Mouse (Mus musculus) neural tube, embryonic 12.5 days (tissue): ENCODE measurements around the gene Syn3. TPM values are rescaled to one million over a fixed set of nuclear protein-coding genes. Genes with fewer than 3 reads are reported as not detected.

Source experiments
- ATAC-seq: fragments of 200-750 bp; cut with Nextera tagmentation; 2 replicates; pipeline ENCODE4 v1.8.0; 2017; ENCODE audit warnings: low read depth, mild to moderate bottlenecking, moderate TSS enrichment, moderate library complexity; ENCODE audit not compliant: low FRiP score
- H3K27ac ChIP-seq: fragments of 300-500 bp; sonication (generic); 2 replicates; pipeline ENCODE4 v1.5.1; 2016
- H3K27me3 ChIP-seq: fragments of 300-500 bp; sonication (generic); replicated peaks from 2 replicates; pipeline ENCODE4 v1.6.1; 2016; ENCODE audit warnings: mild to moderate bottlenecking
- H3K36me3 ChIP-seq: fragments of 300-500 bp; sonication (generic); 2 replicates; pipeline ENCODE4 v1.6.1; 2016; ENCODE audit warnings: mild to moderate bottlenecking
- H3K4me1 ChIP-seq: fragments of 300-500 bp; sonication (generic); 2 replicates; pipeline ENCODE4 v1.6.1; 2016
- H3K4me2 ChIP-seq: fragments of 300-500 bp; sonication (generic); replicated peaks from 2 replicates; pipeline ENCODE4 v1.6.1; 2016; ENCODE audit warnings: mild to moderate bottlenecking
- H3K4me3 ChIP-seq: fragments of 300-500 bp; sonication (generic); 2 replicates; pipeline ENCODE4 v1.5.1; 2016
- H3K9ac ChIP-seq: fragments of 300-500 bp; sonication (generic); 2 replicates; pipeline ENCODE4 v1.6.1; 2016; ENCODE audit warnings: mild to moderate bottlenecking
- H3K9me3 ChIP-seq: fragments of 300-500 bp; sonication (generic); 2 replicates; pipeline ENCODE4 v1.6.1; 2016; ENCODE audit warnings: mild to moderate bottlenecking
- WGBS: fragments of 180-500 bp; shearing (Covaris S2); methylation state at CpG from one replicate; pipeline ENCODE4 v1.1.7; 2016; 5-methylcytosine and 5-hydroxymethylcytosine counted together
- polyA plus RNA-seq: library from polyadenylated mRNA; unstranded; fragments of >200 nt; fragmentation: Nextera tagmentation; extraction: Ambion mirVana; gene quantifications from 2 replicates; pipeline ENCODE4 v1.2.1, GENCODE M21; 2016

Gene Syn3
- polyA plus RNA-seq, 1 experiment from 2014 or later = 7.9 TPM

DNA sequence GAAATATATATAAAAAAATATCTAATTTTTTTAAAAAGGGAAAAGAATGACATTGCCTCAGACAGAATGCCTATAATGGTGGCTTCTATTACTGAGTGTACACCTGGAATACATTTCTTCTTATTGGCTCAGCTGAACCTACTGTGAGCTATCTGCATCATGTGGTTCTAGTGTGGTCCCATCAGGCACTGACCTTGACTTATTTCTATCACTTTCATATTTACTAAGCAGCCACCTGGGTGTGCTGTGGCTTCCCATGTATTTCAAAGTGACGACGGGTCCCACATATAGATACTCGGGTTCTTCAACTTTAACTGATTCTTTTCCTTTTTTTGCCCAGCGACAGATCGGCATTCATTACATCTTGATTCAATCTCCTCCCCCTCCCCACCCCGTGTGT, 255.2 kb downstream of the Syn3 start:
- H3K4me1 ChIP-seq = no peaks in the 10 kb centered on the region
- H3K9me3 ChIP-seq = no peaks in the 10 kb centered on the region
- H3K4me3 ChIP-seq = no peak overlapping the region
- no peaks in the 10 kb centered on the region for H3K27me3 ChIP-seq
- H3K27ac ChIP-seq = no peak overlapping the region
- ATAC-seq = no peak
- H3K4me2 ChIP-seq = no peak overlapping the region
- H3K9ac ChIP-seq = no peak overlapping the region
- no peaks in the 10 kb centered on the region for H3K36me3 ChIP-seq
- 82% methylated on average over 6 of the region's 6 CpGs for WGBS

DNA sequence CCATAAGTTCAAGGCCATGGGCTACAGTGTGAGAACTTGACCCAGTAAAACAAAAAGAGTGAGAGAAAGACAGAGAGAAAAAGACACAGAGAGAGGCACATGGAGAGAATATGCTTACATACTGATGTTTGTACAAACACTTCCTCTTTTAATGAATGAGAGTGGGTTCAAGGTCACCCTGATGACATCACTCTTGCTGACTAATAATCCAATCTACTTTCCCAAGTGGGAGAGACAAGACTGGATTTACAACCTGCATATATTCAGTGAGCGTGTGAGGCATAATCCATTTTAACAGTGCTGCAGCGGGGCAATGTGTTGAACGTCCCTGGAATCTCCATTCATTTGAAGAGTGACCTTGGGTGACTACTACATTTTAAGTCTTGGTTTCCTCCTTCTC, 256.0 kb downstream of the Syn3 start:
- Histone ChIP-seq H3K4me2 (no peak overlapping the region), H3K9ac (no peak overlapping the region), H3K27ac (no peak overlapping the region), H3K4me3 (no peak overlapping the region), H3K27me3 (no peaks in the 10 kb centered on the region), H3K9me3 (no peaks in the 10 kb centered on the region), H3K4me1 (no peaks in the 10 kb centered on the region), H3K36me3 (no peaks in the 10 kb centered on the region)
- 88% methylated on average over 3 of the region's 3 CpGs for WGBS
- ATAC-seq = no peak

DNA sequence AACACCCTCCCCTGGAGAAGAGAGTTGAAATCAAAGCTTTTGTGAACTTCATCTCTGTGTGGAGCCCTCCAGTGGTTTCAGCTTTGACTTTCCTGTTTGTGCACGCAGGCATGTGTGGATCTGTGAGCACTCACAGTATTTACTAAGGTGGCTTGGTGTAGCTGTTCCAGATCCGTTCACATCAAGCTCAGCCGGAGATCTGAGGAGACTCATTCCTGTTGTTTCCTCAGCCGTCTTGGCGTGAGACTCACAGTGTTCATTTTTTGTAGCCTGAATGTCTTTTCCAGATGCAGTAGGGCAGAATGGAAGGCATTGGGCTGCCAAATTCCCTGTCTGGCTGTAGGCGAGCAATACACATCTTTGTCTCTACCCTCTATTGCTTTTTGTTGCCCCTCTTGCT, 268.7 kb downstream of the Syn3 start:
- H3K4me3 ChIP-seq = no peak overlapping the region
- H3K4me1 ChIP-seq = no peaks in the 10 kb centered on the region
- no peaks in the 10 kb centered on the region for H3K9me3 ChIP-seq
- 80% methylated on average over 6 of the region's 6 CpGs for WGBS
- no peak for ATAC-seq
- H3K9ac ChIP-seq = no peak overlapping the region
- no peaks in the 10 kb centered on the region for H3K36me3 ChIP-seq
- no peak overlapping the region for H3K27ac ChIP-seq
- no peak overlapping the region for H3K4me2 ChIP-seq
- H3K27me3 ChIP-seq = no peaks in the 10 kb centered on the region

DNA sequence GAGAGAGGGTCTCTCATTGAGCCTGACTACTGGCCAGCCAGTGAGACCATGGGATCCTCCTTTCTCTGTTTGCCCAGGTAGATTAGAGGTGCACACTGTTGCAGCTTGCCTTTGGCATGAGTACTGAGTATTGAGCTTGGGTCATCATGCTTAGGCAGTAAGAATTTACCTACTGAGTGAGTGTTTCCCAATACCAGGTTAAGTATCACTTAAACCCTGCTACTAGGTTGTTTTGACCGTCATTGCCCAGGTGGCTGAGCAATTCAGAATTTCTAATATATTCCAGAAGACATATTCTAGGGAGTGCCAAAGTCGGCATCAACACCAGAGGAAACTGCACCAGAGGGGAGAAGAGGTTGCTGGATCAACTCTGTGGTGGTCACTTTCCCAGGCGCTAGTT, 273.2 kb downstream of the Syn3 start:
- no peak for ATAC-seq
- H3K27ac ChIP-seq = no peak overlapping the region
- H3K27me3 ChIP-seq = no peaks in the 10 kb centered on the region
- no peak overlapping the region for H3K9ac ChIP-seq
- no peaks in the 10 kb centered on the region for H3K9me3 ChIP-seq
- 93% methylated on average over 3 of the region's 3 CpGs for WGBS
- no peak overlapping the region for H3K4me2 ChIP-seq
- no peak overlapping the region for H3K4me3 ChIP-seq
- no peaks in the 10 kb centered on the region for H3K4me1 ChIP-seq
- H3K36me3 ChIP-seq = no peaks in the 10 kb centered on the region

DNA sequence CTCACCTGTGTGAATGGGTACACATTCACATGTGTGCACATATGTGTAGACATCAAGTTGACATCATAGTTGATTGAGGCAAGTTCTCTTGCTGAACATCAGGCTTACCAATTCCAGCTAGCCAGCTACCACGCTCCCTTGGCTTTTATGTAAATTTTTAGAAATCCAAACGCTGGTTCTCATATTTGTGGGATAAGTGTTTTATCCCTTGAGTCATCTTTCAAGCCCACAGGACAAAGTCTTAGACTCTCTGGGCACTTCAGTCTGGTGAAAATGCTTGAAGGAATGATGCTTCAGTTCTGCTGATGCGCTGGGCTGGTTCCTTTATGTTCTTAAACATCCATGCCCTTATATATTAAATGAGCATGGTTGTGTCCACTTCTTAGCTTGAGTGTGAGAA, 279.7 kb downstream of the Syn3 start:
- Histone ChIP-seq H3K9me3 (no peaks in the 10 kb centered on the region), H3K4me2 (no peak overlapping the region), H3K36me3 (no peaks in the 10 kb centered on the region), H3K4me1 (no peaks in the 10 kb centered on the region), H3K27me3 (no peaks in the 10 kb centered on the region), H3K9ac (no peak overlapping the region), H3K27ac (no peak overlapping the region), H3K4me3 (no peak overlapping the region)
- ATAC-seq = no peak
- 91% methylated on average over 3 of the region's 3 CpGs for WGBS

DNA sequence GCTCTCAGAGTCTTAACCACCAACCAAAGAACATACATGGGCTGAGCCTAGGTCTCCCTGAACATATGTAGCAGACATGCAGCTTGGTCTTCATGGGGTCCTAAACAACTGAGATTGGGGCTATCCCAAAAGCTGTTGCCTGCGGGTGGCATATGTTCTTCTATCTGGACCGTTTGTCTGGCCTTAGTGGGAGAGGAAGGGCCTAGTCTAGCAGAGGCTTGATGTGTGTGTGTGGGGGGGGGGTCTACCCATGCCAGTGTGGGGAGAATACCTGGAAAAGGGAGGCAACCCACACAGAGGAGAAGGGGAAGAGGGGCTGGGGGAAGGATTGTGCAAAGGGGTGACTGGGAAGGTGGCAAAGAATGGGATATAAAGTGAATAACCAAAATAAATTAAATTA, 281.9 kb downstream of the Syn3 start:
- no peaks in the 10 kb centered on the region for H3K9me3 ChIP-seq
- H3K4me2 ChIP-seq = no peak overlapping the region
- no peak overlapping the region for H3K27ac ChIP-seq
- no peak overlapping the region for H3K4me3 ChIP-seq
- no peaks in the 10 kb centered on the region for H3K36me3 ChIP-seq
- no peak for ATAC-seq
- no peaks in the 10 kb centered on the region for H3K27me3 ChIP-seq
- 92% methylated on average over 2 of the region's 2 CpGs for WGBS
- H3K4me1 ChIP-seq = no peaks in the 10 kb centered on the region
- no peak overlapping the region for H3K9ac ChIP-seq

DNA sequence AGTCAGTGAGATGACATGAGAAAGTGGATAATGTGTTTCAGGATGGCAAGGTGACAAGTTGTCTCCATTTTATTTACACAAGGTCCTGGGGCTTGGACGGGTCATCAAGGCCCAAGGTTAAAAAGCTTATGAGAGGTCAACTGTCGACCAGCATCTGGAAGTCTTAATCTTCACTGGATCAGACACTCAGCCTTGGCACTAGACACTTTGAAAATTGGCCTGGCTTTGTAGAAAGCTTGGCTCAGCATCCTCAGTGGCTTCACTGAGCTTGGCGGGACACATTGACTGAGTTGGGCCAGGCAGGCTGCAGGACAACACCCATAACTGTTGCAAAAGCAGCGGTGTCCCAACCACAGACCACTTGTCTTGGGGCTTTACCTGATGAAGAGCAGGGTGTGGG, 286.6 kb downstream of the Syn3 start:
- Histone ChIP-seq H3K4me2 (no peak overlapping the region), H3K36me3 (no peaks in the 10 kb centered on the region), H3K27ac (no peak overlapping the region), H3K9me3 (no peaks in the 10 kb centered on the region), H3K27me3 (no peaks in the 10 kb centered on the region), H3K9ac (no peak overlapping the region), H3K4me3 (no peak overlapping the region), H3K4me1 (no peaks in the 10 kb centered on the region)
- no peak for ATAC-seq
- WGBS = 86% methylated on average over 4 of the region's 4 CpGs

DNA sequence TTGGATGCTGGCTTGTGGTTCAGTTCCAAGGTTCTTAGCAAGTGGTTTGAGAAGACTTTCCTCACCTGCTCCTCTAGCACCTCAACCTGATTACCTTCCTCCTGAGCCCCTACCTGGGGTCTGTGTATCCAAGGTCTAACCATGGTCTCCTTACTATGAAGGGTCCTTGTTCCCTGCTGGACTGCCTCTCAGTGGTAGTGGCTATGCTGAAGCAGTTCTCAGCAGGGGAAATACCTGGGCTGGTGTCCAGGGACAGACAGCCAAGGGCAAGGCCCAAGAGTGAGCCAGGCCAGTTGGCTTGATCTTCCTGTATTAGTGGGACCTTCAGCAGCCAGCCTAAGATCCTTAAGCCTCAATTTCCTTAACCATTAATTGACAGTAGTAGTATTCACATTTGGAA, 294.8 kb downstream of the Syn3 start:
- H3K27me3 ChIP-seq = no peaks in the 10 kb centered on the region
- H3K4me3 ChIP-seq = no peak overlapping the region
- H3K9ac ChIP-seq = no peak overlapping the region
- no peaks in the 10 kb centered on the region for H3K4me1 ChIP-seq
- H3K27ac ChIP-seq = no peak overlapping the region
- H3K9me3 ChIP-seq = no peaks in the 10 kb centered on the region
- ATAC-seq = no peak
- no peaks in the 10 kb centered on the region for H3K36me3 ChIP-seq
- H3K4me2 ChIP-seq = no peak overlapping the region

DNA sequence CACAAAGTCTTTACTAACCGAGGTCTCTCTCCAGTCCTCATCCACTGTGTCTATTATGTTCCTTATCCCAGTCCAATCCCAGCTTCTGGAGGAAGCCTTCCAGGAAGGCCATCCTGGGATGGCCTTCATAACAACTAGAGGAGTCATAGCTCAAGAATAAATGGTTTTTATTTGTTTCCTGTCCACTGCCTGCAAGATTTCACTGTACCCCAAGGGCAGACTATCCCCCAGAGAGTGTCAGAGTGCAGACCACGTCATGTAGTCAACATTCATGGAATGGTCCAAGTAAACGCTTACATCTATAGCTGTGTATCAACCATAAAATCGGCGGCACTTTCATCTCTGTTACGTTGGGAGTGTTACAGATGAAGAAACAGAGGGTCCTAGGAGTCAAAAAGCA, 295.5 kb downstream of the Syn3 start:
- Histone ChIP-seq H3K9ac (no peak overlapping the region), H3K4me3 (no peak overlapping the region), H3K9me3 (no peaks in the 10 kb centered on the region), H3K27me3 (no peaks in the 10 kb centered on the region), H3K4me1 (no peaks in the 10 kb centered on the region), H3K36me3 (no peaks in the 10 kb centered on the region), H3K27ac (no peak overlapping the region), H3K4me2 (no peak overlapping the region)
- ATAC-seq = no peak
- WGBS = 88% methylated on average over 6 of the region's 6 CpGs

DNA sequence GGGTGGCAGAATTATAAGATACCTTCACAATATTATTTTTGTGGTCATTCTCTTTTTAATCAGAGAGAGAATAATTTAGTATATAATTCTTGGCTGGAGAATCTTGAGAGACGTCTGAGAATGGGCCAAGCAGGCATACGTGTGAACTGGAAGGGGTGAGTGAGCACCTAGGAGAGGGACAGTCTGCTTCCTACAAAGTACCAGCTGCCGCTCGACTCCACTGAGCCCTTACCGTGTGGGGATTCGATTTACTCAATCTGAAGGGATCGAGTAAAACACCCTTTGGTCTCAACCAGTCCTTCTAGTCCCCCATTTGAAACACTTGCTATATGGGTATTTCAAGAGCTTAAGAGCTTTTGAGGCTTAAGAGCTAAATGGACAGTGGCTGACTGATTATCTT, 296.9 kb downstream of the Syn3 start:
- no peaks in the 10 kb centered on the region for H3K27me3 ChIP-seq
- H3K9me3 ChIP-seq = no peaks in the 10 kb centered on the region
- H3K4me1 ChIP-seq = no peaks in the 10 kb centered on the region
- H3K36me3 ChIP-seq = no peaks in the 10 kb centered on the region
- no peak overlapping the region for H3K4me2 ChIP-seq
- H3K4me3 ChIP-seq = no peak overlapping the region
- H3K9ac ChIP-seq = no peak overlapping the region
- WGBS = 88% methylated on average over 7 of the region's 7 CpGs
- no peak overlapping the region for H3K27ac ChIP-seq
- ATAC-seq = no peak

DNA sequence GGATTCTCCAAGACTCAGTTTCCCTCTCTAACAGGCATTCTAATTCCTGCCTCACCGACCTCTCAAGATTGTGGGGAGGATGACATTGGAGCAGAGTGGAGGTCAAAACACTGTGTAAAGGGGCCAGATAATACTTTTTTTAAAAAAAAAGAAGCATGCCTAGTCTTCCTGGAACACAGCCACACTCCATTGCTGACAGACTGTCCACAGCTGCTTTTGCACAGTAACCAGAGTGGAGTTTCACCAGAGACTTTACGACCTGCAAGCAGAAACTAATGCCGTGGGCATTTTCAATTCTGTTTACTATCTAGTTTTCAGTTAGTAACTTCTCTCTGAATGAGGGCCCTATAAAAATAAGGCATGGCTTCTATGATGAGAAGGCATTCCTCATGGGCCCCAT, 297.7 kb downstream of the Syn3 start:
- Histone ChIP-seq H3K36me3 (no peaks in the 10 kb centered on the region), H3K4me2 (no peak overlapping the region), H3K27me3 (no peaks in the 10 kb centered on the region), H3K27ac (no peak overlapping the region), H3K9ac (no peak overlapping the region), H3K4me3 (no peak overlapping the region), H3K4me1 (no peaks in the 10 kb centered on the region), H3K9me3 (no peaks in the 10 kb centered on the region)
- no peak for ATAC-seq
- WGBS = 92% methylated on average over 3 of the region's 3 CpGs

DNA sequence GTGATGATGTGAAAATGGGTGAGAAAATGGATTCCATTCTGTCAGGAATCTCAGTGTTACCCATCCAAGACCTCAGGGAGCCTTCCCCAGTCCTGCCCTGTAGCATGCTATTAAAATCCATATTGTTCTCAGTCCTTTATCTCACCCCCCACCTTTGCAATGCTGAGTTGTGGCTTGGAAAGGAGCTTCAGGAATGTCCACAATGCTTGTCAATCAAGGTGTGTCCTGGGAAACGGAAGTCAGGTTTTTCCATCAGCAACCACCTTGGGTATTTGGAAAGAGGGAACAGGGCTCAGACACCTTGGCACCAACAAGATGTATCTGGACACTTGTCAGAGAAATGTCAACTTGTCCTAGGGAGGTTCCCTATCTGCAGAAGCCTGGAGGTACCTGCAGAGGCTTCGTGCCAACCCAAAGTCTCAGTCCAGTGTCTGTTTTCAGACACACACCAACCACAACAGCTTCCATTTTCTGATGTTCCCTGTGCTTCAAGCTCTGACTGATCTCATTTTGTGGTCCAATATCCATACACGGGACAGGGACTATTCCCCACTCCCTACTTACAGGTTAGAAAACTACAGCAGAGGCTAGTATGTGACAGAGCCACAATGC, 302.2 kb downstream of the Syn3 start:
- H3K36me3 ChIP-seq = no peaks in the 10 kb centered on the region
- no peak for ATAC-seq
- WGBS = 90% methylated on average over 3 of the region's 3 CpGs
- H3K4me1 ChIP-seq = no peaks in the 10 kb centered on the region
- H3K4me3 ChIP-seq = no peak overlapping the region
- H3K27me3 ChIP-seq = no peaks in the 10 kb centered on the region
- no peak overlapping the region for H3K4me2 ChIP-seq
- H3K27ac ChIP-seq = no peak overlapping the region
- no peak overlapping the region for H3K9ac ChIP-seq
- H3K9me3 ChIP-seq = no peaks in the 10 kb centered on the region

DNA sequence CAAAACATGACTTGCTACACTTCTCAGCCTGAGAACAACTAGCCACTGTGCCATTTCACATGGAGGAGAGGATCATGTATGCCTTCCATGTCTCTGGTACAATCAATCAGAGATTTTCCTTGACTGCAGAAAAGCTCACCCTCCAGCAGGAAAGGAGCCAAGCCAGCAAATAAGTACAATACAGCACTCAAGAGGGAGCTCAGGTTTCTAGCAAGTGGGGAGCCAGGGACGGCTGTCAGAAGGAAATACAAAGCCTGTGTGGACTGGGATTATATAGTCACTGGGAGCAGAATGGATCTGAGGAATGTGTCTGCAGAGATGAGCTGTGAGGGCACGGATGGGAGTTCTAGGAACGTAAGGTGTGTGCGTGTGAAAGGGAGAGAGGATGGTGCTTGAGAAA, 304.0 kb downstream of the Syn3 start:
- Histone ChIP-seq H3K4me3 (no peak overlapping the region), H3K9ac (no peak overlapping the region), H3K9me3 (no peaks in the 10 kb centered on the region), H3K27ac (no peak overlapping the region), H3K4me2 (no peak overlapping the region), H3K4me1 (no peaks in the 10 kb centered on the region), H3K27me3 (no peaks in the 10 kb centered on the region), H3K36me3 (no peaks in the 10 kb centered on the region)
- ATAC-seq = no peak
- 77% methylated on average over 4 of the region's 4 CpGs for WGBS
